Mouse (Mus musculus) forebrain, embryonic 12.5 days (tissue): ENCODE measurements around the gene Gna15. TPM values are rescaled to one million over a fixed set of nuclear protein-coding genes. Genes with fewer than 3 reads are reported as not detected.

ENCODE experiments used
- ATAC-seq: fragments of 200-750 bp; cut with Nextera tagmentation; 2 replicates; pipeline ENCODE4 v1.8.0; 2017; ENCODE audit warnings: moderate TSS enrichment; ENCODE audit not compliant: low FRiP score
- H3K27ac ChIP-seq: fragments of 300-500 bp; sonication (generic); 2 replicates; pipeline ENCODE4 v1.5.1; 2016; ENCODE audit warnings: mild to moderate bottlenecking
- H3K27me3 ChIP-seq: fragments of 300-500 bp; sonication (generic); 2 replicates; pipeline ENCODE4 v1.6.1; 2016; ENCODE audit warnings: mild to moderate bottlenecking
- H3K36me3 ChIP-seq: fragments of 300-500 bp; sonication (generic); replicated peaks from 2 replicates; pipeline ENCODE4 v1.6.1; 2016; ENCODE audit warnings: mild to moderate bottlenecking
- H3K4me1 ChIP-seq: fragments of 300-500 bp; sonication (generic); 2 replicates; pipeline ENCODE4 v1.6.1; 2016
- H3K4me2 ChIP-seq: fragments of 300-500 bp; sonication (generic); 2 replicates; pipeline ENCODE4 v1.6.1; 2016; ENCODE audit warnings: mild to moderate bottlenecking, moderate library complexity
- H3K4me3 ChIP-seq: fragments of 300-500 bp; sonication (generic); replicated peaks from 2 replicates; pipeline ENCODE4 v1.5.1; 2016; ENCODE audit warnings: mild to moderate bottlenecking
- H3K9ac ChIP-seq: fragments of 300-500 bp; sonication (generic); 2 replicates; pipeline ENCODE4 v1.6.1; 2016; ENCODE audit warnings: mild to moderate bottlenecking
- H3K9me3 ChIP-seq: fragments of 300-500 bp; sonication (generic); 2 replicates; pipeline ENCODE4 v1.6.1; 2016
- WGBS: fragments of 180-500 bp; shearing (Covaris S2); methylation state at CpG from one replicate; pipeline ENCODE4 v1.1.7; 2016; 5-methylcytosine and 5-hydroxymethylcytosine counted together
- polyA plus RNA-seq: library from polyadenylated mRNA; unstranded; fragments of >200 nt; fragmentation: Nextera tagmentation; extraction: Ambion mirVana; gene quantifications from 2 replicates; pipeline ENCODE4 v1.2.1, GENCODE M21; 2016

Gna15 gene
- polyA plus RNA-seq, 1 experiment from 2014 or later, result 0.92 TPM

- H3K36me3 ChIP-seq, result peaks cover 46% of the 10 kb centered on the region
- no peaks in the 10 kb centered on the region for H3K9me3 ChIP-seq
- 0 out of 2 replicates have a peak overlapping the region, but pooled peaks have one; percentile 75 for H3K27ac ChIP-seq
- no peak for ATAC-seq
- peaks cover 19% of the 10 kb centered on the region for H3K27me3 ChIP-seq
- peaks cover 28% of the 10 kb centered on the region for H3K4me1 ChIP-seq
- H3K4me2 ChIP-seq, result no peak overlapping the region
- no peak overlapping the region for H3K4me3 ChIP-seq
- 78% methylated on average over 7 of the region's 7 CpGs for WGBS
- H3K9ac ChIP-seq, result no peak overlapping the region
Measured at GRCm38 (mm10) chr10:81485479-81486018, 38.5 kb downstream of the Gna15 start.

- no peak for ATAC-seq
- H3K4me2 ChIP-seq, result no peak overlapping the region
- peaks cover 33% of the 10 kb centered on the region for H3K4me1 ChIP-seq
- no peak overlapping the region for H3K4me3 ChIP-seq
- peaks cover 22% of the 10 kb centered on the region for H3K27me3 ChIP-seq
- no peaks in the 10 kb centered on the region for H3K9me3 ChIP-seq
- no peak overlapping the region for H3K9ac ChIP-seq
- H3K27ac ChIP-seq, result peak overlapping the region; percentile 75
- 31% methylated on average over 2 of the region's 2 CpGs for WGBS
- H3K36me3 ChIP-seq, result peaks cover 41% of the 10 kb centered on the region
Measured at GRCm38 (mm10) chr10:81485060-81485449, 39.0 kb downstream of the Gna15 start.

GRCm38 (mm10) chr10:81484441-81485059 lies 39.5 kb downstream of the Gna15 start:
- no peak overlapping the region for H3K4me2 ChIP-seq
- no peak overlapping the region for H3K4me3 ChIP-seq
- ATAC-seq, result peak; percentile 19; the same call in 1 of the 2 replicates
- 62% methylated on average over 6 of the region's 6 CpGs for WGBS
- no peaks in the 10 kb centered on the region for H3K9me3 ChIP-seq
- peaks cover 25% of the 10 kb centered on the region for H3K27me3 ChIP-seq
- H3K4me1 ChIP-seq, result peaks cover 38% of the 10 kb centered on the region
- peak overlapping the region; percentile 75 for H3K27ac ChIP-seq
- H3K36me3 ChIP-seq, result peaks cover 36% of the 10 kb centered on the region
- H3K9ac ChIP-seq, result no peak overlapping the region

DNA sequence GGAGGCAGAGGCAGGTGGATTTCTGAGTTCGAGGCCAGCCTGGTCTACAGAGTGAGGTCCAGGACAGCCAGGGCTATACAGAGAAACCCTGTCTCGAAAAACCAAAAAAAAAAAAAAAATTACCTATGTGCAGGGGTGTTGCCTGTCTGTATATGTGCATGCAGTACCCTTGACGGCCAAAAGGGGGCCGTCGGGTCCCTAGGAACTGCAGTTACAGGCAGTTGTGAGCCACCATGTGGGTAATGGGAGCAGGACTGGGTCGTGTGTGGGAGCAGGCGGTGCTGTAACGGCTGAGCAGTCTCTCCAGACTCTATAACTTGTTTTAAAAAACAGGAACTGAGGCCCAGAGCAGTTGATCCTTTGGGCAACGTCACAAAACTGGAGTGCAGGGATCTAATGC lies 40.0 kb downstream of the Gna15 start:
- Histone ChIP-seq H3K9me3 (no peaks in the 10 kb centered on the region), H3K27me3 (peaks cover 25% of the 10 kb centered on the region), H3K4me3 (no peak overlapping the region), H3K4me2 (no peak overlapping the region), H3K9ac (no peak overlapping the region), H3K36me3 (peaks cover 31% of the 10 kb centered on the region), H3K4me1 (peaks cover 38% of the 10 kb centered on the region), H3K27ac (peak overlapping the region; percentile 75)
- WGBS, result 18% methylated on average over 9 of the region's 9 CpGs
- ATAC-seq, result no peak

DNA sequence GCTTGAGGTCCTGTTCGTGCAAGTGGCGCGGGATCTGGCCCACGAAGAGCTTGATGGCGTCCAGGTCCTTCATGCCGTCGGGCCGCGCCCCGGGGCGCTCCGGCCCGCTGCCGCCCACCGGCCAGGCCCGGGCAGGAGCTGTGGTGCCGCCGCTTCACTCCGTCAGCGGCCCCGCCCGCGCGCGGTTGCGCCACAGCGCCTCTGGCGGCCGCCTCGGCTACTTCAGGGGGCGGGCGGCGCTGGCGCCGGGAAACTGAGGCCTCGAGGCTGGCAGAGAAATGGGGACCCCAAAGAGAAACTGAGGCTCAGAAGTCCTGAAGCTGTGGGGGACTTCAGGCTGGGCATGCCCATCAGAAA lies 41.5 kb downstream of the Gna15 start, which contains the start of gene Celf5:
Gene Celf5 (minus strand): TSS at position 177 of the 357 bp plus-strand sequence.
- no peaks in the 10 kb centered on the region for H3K9me3 ChIP-seq
- H3K4me1 ChIP-seq, result peaks cover 42% of the 10 kb centered on the region
- H3K36me3 ChIP-seq, result peaks cover 16% of the 10 kb centered on the region
- peak within 1 kb of the TSS; percentile 65 for H3K4me2 ChIP-seq
- ATAC-seq, result peak; percentile 65
- peak within 1 kb of the TSS; percentile 79 for H3K9ac ChIP-seq
- peak within 1 kb of the TSS; percentile 62 for H3K4me3 ChIP-seq
- WGBS, result 0% methylated on average over 36 of the region's 36 CpGs
- peaks cover 38% of the 10 kb centered on the region for H3K27me3 ChIP-seq
- peak within 1 kb of the TSS; percentile 70 for H3K27ac ChIP-seq

GRCm38 (mm10) chr10:81481605-81482532 lies 42.2 kb downstream of the Gna15 start:
- H3K4me2 ChIP-seq, result peak overlapping the region; percentile 65
- H3K9me3 ChIP-seq, result no peaks in the 10 kb centered on the region
- peak overlapping the region; percentile 70 for H3K27ac ChIP-seq
- H3K4me3 ChIP-seq, result peak overlapping the region; percentile 62
- H3K9ac ChIP-seq, result peak overlapping the region; percentile 79
- peaks cover 49% of the 10 kb centered on the region for H3K4me1 ChIP-seq
- ATAC-seq, result peak; percentile 12
- 2% methylated on average over 32 of the region's 35 CpGs for WGBS
- H3K36me3 ChIP-seq, result peaks cover 10% of the 10 kb centered on the region
- H3K27me3 ChIP-seq, result peaks cover 44% of the 10 kb centered on the region

DNA sequence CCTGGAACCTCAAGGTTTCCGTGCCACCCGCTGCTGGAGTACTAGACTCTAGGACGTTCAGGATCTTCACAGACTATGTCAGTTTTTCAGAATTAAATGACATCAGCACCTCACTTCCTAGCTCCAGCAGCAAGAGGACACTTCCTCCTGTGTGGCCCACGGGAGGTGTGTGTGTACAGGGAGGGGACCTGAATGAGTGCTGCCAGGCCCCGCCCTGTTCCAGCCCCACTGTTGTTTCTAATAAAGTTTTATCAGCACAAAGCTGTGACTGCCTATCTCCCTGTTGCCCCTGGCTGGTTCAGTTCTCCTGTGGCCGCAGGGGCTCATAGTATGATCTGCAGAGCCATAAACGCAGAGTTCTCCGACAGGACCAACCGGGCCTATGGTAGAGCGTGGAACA lies 49.6 kb downstream of the Gna15 start:
- Histone ChIP-seq H3K27me3 (peaks cover 46% of the 10 kb centered on the region), H3K36me3 (0 out of 2 replicates have a peak, but pooled peaks cover 3% of the 10 kb centered on the region), H3K4me2 (peak overlapping the region; percentile 6; the same call in 1 of the 2 replicates), H3K9ac (no peak overlapping the region), H3K4me1 (peaks cover 54% of the 10 kb centered on the region), H3K4me3 (no peak overlapping the region), H3K27ac (0 out of 2 replicates have a peak overlapping the region, but pooled peaks have one; percentile 90), H3K9me3 (no peaks in the 10 kb centered on the region)
- WGBS, result 88% methylated on average over 10 of the region's 10 CpGs
- ATAC-seq, result no peak

- H3K4me2 ChIP-seq, result peak overlapping the region; percentile 86
- peak overlapping the region; percentile 66 for H3K9ac ChIP-seq
- H3K27me3 ChIP-seq, result peaks cover 36% of the 10 kb centered on the region
- WGBS, result under 1% methylated on average over 22 of the region's 22 CpGs
- ATAC-seq, result peak; percentile 85
- H3K36me3 ChIP-seq, result peaks cover 7% of the 10 kb centered on the region; the same call in 1 of the 2 replicates
- peaks cover 54% of the 10 kb centered on the region for H3K4me1 ChIP-seq
- H3K4me3 ChIP-seq, result peak overlapping the region; percentile 46
- peak overlapping the region; percentile 90 for H3K27ac ChIP-seq
- H3K9me3 ChIP-seq, result no peaks in the 10 kb centered on the region
Measured at GRCm38 (mm10) chr10:81473003-81473451, 51.0 kb downstream of the Gna15 start.

GRCm38 (mm10) chr10:81472403-81473002 lies 51.5 kb downstream of the Gna15 start:
- H3K36me3 ChIP-seq, result peaks cover 13% of the 10 kb centered on the region
- H3K4me2 ChIP-seq, result peak overlapping the region; percentile 86
- H3K27me3 ChIP-seq, result peaks cover 33% of the 10 kb centered on the region
- H3K9ac ChIP-seq, result peak overlapping the region; percentile 66
- no peaks in the 10 kb centered on the region for H3K9me3 ChIP-seq
- H3K27ac ChIP-seq, result peak overlapping the region; percentile 90
- WGBS, result 3% methylated on average over 18 of the region's 18 CpGs
- peak overlapping the region; percentile 46 for H3K4me3 ChIP-seq
- ATAC-seq, result peak; percentile 69
- peaks cover 49% of the 10 kb centered on the region for H3K4me1 ChIP-seq

GRCm38 (mm10) chr10:81470454-81470853 lies 53.6 kb downstream of the Gna15 start:
- H3K27ac ChIP-seq, result no peak overlapping the region
- H3K9me3 ChIP-seq, result no peaks in the 10 kb centered on the region
- H3K4me1 ChIP-seq, result peaks cover 43% of the 10 kb centered on the region
- H3K4me2 ChIP-seq, result no peak overlapping the region
- peaks cover 25% of the 10 kb centered on the region for H3K36me3 ChIP-seq
- WGBS, result 65% methylated on average over 18 of the region's 18 CpGs
- no peak overlapping the region for H3K9ac ChIP-seq
- peaks cover 35% of the 10 kb centered on the region for H3K27me3 ChIP-seq
- H3K4me3 ChIP-seq, result 0 out of 2 replicates have a peak overlapping the region, but pooled peaks have one; percentile 4
- no peak for ATAC-seq

DNA sequence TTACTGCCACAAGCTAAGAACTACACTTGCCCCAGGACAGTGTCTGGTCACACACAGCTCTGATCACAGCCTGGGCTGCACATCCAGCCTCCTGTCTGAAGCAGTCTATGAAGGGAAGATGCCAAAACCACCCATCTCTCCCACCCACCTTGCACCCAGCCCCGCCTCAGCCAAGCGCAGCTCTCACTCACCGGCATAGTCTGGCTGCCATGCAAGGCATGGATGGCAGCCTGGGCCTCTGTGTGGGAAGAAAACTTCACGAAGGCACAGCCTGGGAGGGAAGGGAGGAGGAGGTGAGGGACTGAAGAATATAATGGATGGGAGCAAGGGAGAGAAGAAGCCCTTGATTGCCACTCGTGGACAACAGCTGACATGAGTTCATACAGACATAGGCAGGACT lies 54.8 kb downstream of the Gna15 start:
- H3K4me2 ChIP-seq, result no peak overlapping the region
- 82% methylated on average over 5 of the region's 5 CpGs for WGBS
- no peaks in the 10 kb centered on the region for H3K9me3 ChIP-seq
- H3K4me1 ChIP-seq, result peaks cover 50% of the 10 kb centered on the region
- no peak for ATAC-seq
- H3K4me3 ChIP-seq, result no peak overlapping the region
- peaks cover 40% of the 10 kb centered on the region for H3K27me3 ChIP-seq
- no peak overlapping the region for H3K9ac ChIP-seq
- no peak overlapping the region for H3K27ac ChIP-seq
- peaks cover 25% of the 10 kb centered on the region for H3K36me3 ChIP-seq
